Mouse (Mus musculus) retina, adult 2 months (tissue): Measurements from ENCODE around the gene Pik3r1.

ENCODE experiments used
- DNase-seq: peaks from one replicate; pipeline ENCODE4 v3.0.0-alpha.2; 2012; ENCODE audit warnings: low read depth, low spot score

Pik3r1 gene

GRCm38 (mm10) chr13:101767013-101767808 is 806 bp downstream of the Pik3r1 start:
- no peak for DNase-seq

GRCm38 (mm10) chr13:101766605-101767012 is 1.4 kb downstream of the Pik3r1 start:
- no peak for DNase-seq

- no peak for DNase-seq
Observed at GRCm38 (mm10) chr13:101765976-101766375, 2.0 kb downstream of the Pik3r1 start.

GRCm38 (mm10) chr13:101764111-101764510 is 3.9 kb downstream of the Pik3r1 start:
- no peak for DNase-seq

GRCm38 (mm10) chr13:101763676-101764075 is 4.3 kb downstream of the Pik3r1 start:
- no peak for DNase-seq

GRCm38 (mm10) chr13:101763149-101763548 is 4.9 kb downstream of the Pik3r1 start:
- no peak for DNase-seq

- DNase-seq, result no peak
Observed at GRCm38 (mm10) chr13:101761617-101762016, 6.4 kb downstream of the Pik3r1 start.

GRCm38 (mm10) chr13:101760953-101761352 is 7.1 kb downstream of the Pik3r1 start:
- DNase-seq, result no peak

- no peak for DNase-seq
Observed at GRCm38 (mm10) chr13:101760001-101760687, 7.9 kb downstream of the Pik3r1 start.

- DNase-seq, result no peak
Observed at GRCm38 (mm10) chr13:101759281-101759871, 8.6 kb downstream of the Pik3r1 start.

GRCm38 (mm10) chr13:101757801-101758422 is 10.1 kb downstream of the Pik3r1 start:
- DNase-seq, result no peak

- no peak for DNase-seq
Observed at GRCm38 (mm10) chr13:101755228-101755627, 12.8 kb downstream of the Pik3r1 start.

GRCm38 (mm10) chr13:101753639-101754038 is 14.4 kb downstream of the Pik3r1 start:
- DNase-seq, result no peak

- DNase-seq, result no peak
Observed at GRCm38 (mm10) chr13:101751816-101752215, 16.2 kb downstream of the Pik3r1 start.

- no peak for DNase-seq
Observed at GRCm38 (mm10) chr13:101746012-101746595, 21.9 kb downstream of the Pik3r1 start.

- DNase-seq, result no peak
Observed at GRCm38 (mm10) chr13:101744943-101745342, 23.1 kb downstream of the Pik3r1 start.

GRCm38 (mm10) chr13:101744053-101744452 is 24.0 kb downstream of the Pik3r1 start:
- DNase-seq, result no peak

- DNase-seq, result no peak
Observed at GRCm38 (mm10) chr13:101743247-101743646, 24.8 kb downstream of the Pik3r1 start.

- DNase-seq, result no peak
Observed at GRCm38 (mm10) chr13:101742596-101742995, 25.4 kb downstream of the Pik3r1 start.

GRCm38 (mm10) chr13:101741530-101742309 is 26.3 kb downstream of the Pik3r1 start:
- DNase-seq, result no peak
